Mouse (Mus musculus): Measurements from ENCODE around the gene Zfp513. TPM values are rescaled to one million over a fixed set of nuclear protein-coding genes. Genes with fewer than 3 reads are reported as not detected.

Gene Zfp513
- polyA plus RNA-seq, 1 experiment from 2014 or later, result 5.1 TPM

GRCm38 (mm10) chr5:31162462-31162861 is 39.6 kb downstream of the Zfp513 start:
- peaks cover 89% of the 10 kb centered on the region for H3K36me3 ChIP-seq (ENCODE audit: control insufficient read depth, insufficient read depth, low read length)
- ATAC-seq (replicated peaks; ENCODE audit: low FRiP score, low TSS enrichment, low read depth), result no peak

GRCm38 (mm10) chr5:31154152-31154553 is 48.0 kb downstream of the Zfp513 start, which contains the start of gene Mpv17:
Gene Mpv17, minus strand, starts transcription at chr5:31154251.
- H3K9ac ChIP-seq (ENCODE audit: low read length), result peak within 1 kb of the TSS; percentile 56
- peak within 1 kb of the TSS; percentile 23; the same call in 1 of the 2 replicates for H3K27ac ChIP-seq (ENCODE audit: low read depth)
- H3K4me3 ChIP-seq (ENCODE audit: low read depth, low read length), result peak within 1 kb of the TSS; percentile 74
- no peaks in the 10 kb centered on the region; the same call in 1 of the 2 replicates for H3K4me1 ChIP-seq (replicated peaks; ENCODE audit: control insufficient read depth, insufficient read depth, low read length)
- no peaks in the 10 kb centered on the region for H3K27me3 ChIP-seq (replicated peaks; ENCODE audit: control insufficient read depth, insufficient read depth, low read length)
- peaks cover 39% of the 10 kb centered on the region for H3K36me3 ChIP-seq (ENCODE audit: control insufficient read depth, insufficient read depth, low read length)
- 1% methylated on average over 19 of the region's 19 CpGs for WGBS
- no peaks in the 10 kb centered on the region for H3K9me3 ChIP-seq (ENCODE audit: control insufficient read depth, low read length)
- H3K4me2 ChIP-seq (ENCODE audit: low read length), result peak within 1 kb of the TSS; percentile 96
- peak; percentile 87 for DNase-seq (ENCODE audit: low spot score)
- ATAC-seq (replicated peaks; ENCODE audit: low FRiP score, low TSS enrichment, low read depth), result peak; percentile 94

More at GRCm38 (mm10) chr5:31162462-31162861, 39.6 kb downstream of the Zfp513 start:
- no peaks in the 10 kb centered on the region for H3K27me3 ChIP-seq (replicated peaks; ENCODE audit: control insufficient read depth, insufficient read depth, low read length)
- no peaks in the 10 kb centered on the region for H3K4me1 ChIP-seq (replicated peaks; ENCODE audit: control insufficient read depth, insufficient read depth, low read length)
- H3K27ac ChIP-seq (ENCODE audit: low read depth), result no peak overlapping the region
- H3K9me3 ChIP-seq (ENCODE audit: control insufficient read depth, low read length), result no peaks in the 10 kb centered on the region
- H3K4me3 ChIP-seq (ENCODE audit: low read depth, low read length), result no peak overlapping the region
- H3K9ac ChIP-seq (ENCODE audit: low read length), result no peak overlapping the region
- H3K4me2 ChIP-seq (ENCODE audit: low read length), result no peak overlapping the region
- no peak for DNase-seq (ENCODE audit: low spot score)

- peak; percentile 13 for ATAC-seq (replicated peaks; ENCODE audit: low FRiP score, low TSS enrichment, low read depth)
- DNase-seq (ENCODE audit: low spot score), result no peak
- 28% methylated on average over 6 of the region's 6 CpGs for WGBS
- Histone ChIP-seq H3K4me2 (ENCODE audit: low read length) (peak overlapping the region; percentile 96), H3K4me3 (ENCODE audit: low read depth, low read length) (peak overlapping the region; percentile 74), H3K9me3 (ENCODE audit: control insufficient read depth, low read length) (no peaks in the 10 kb centered on the region), H3K27ac (ENCODE audit: low read depth) (peak overlapping the region; percentile 23; the same call in 1 of the 2 replicates), H3K4me1 (replicated peaks; ENCODE audit: control insufficient read depth, insufficient read depth, low read length) (no peaks in the 10 kb centered on the region; the same call in 1 of the 2 replicates), H3K27me3 (replicated peaks; ENCODE audit: control insufficient read depth, insufficient read depth, low read length) (no peaks in the 10 kb centered on the region), H3K9ac (ENCODE audit: low read length) (peak overlapping the region; percentile 56), H3K36me3 (ENCODE audit: control insufficient read depth, insufficient read depth, low read length) (peaks cover 34% of the 10 kb centered on the region)
These were observed 48.5 kb downstream of the Zfp513 start for GRCm38 (mm10) chr5:31153516-31154151.

- Histone ChIP-seq H3K27ac (ENCODE audit: low read depth) (no peak overlapping the region), H3K4me1 (replicated peaks; ENCODE audit: control insufficient read depth, insufficient read depth, low read length) (no peaks in the 10 kb centered on the region; the same call in 1 of the 2 replicates), H3K9me3 (ENCODE audit: control insufficient read depth, low read length) (no peaks in the 10 kb centered on the region), H3K4me2 (ENCODE audit: low read length) (no peak overlapping the region), H3K4me3 (ENCODE audit: low read depth, low read length) (no peak overlapping the region), H3K9ac (ENCODE audit: low read length) (no peak overlapping the region), H3K27me3 (replicated peaks; ENCODE audit: control insufficient read depth, insufficient read depth, low read length) (no peaks in the 10 kb centered on the region), H3K36me3 (ENCODE audit: control insufficient read depth, insufficient read depth, low read length) (peaks cover 18% of the 10 kb centered on the region)
- DNase-seq (ENCODE audit: low spot score), result no peak
- ATAC-seq (replicated peaks; ENCODE audit: low FRiP score, low TSS enrichment, low read depth), result no peak
- 81% methylated on average over 3 of the region's 3 CpGs for WGBS
These were observed 50.4 kb downstream of the Zfp513 start for GRCm38 (mm10) chr5:31151746-31152145.

- no peak for ATAC-seq (replicated peaks; ENCODE audit: low FRiP score, low TSS enrichment, low read depth)
- WGBS, result 82% methylated on average over 4 of the region's 4 CpGs
These were observed 52.3 kb downstream of the Zfp513 start for GRCm38 (mm10) chr5:31149781-31150180.

More at GRCm38 (mm10) chr5:31149781-31150180, 52.3 kb downstream of the Zfp513 start:
- H3K27ac ChIP-seq (ENCODE audit: low read depth), result no peak overlapping the region
- H3K4me3 ChIP-seq (ENCODE audit: low read depth, low read length), result no peak overlapping the region
- H3K4me2 ChIP-seq (ENCODE audit: low read length), result no peak overlapping the region
- no peaks in the 10 kb centered on the region for H3K9me3 ChIP-seq (ENCODE audit: control insufficient read depth, low read length)
- no peak for DNase-seq (ENCODE audit: low spot score)
- peaks cover 11% of the 10 kb centered on the region; the same call in 1 of the 2 replicates for H3K36me3 ChIP-seq (ENCODE audit: control insufficient read depth, insufficient read depth, low read length)
- no peak overlapping the region for H3K9ac ChIP-seq (ENCODE audit: low read length)
- H3K27me3 ChIP-seq (replicated peaks; ENCODE audit: control insufficient read depth, insufficient read depth, low read length), result no peaks in the 10 kb centered on the region
- H3K4me1 ChIP-seq (replicated peaks; ENCODE audit: control insufficient read depth, insufficient read depth, low read length), result no peaks in the 10 kb centered on the region; the same call in 1 of the 2 replicates

Other genes starting within 250 kb of the Zfp513 start
- gene Preb, start 241.9 kb downstream of the Zfp513 start, polyA plus RNA-seq (2014; fragmentation: Nextera tagmentation; extraction: Ambion mirVana), result 110 and 119 TPM in 2 replicates
- gene Tcf23, start 233.6 kb downstream of the Zfp513 start, polyA plus RNA-seq (2014; fragmentation: Nextera tagmentation; extraction: Ambion mirVana), result 0.42 and 0.68 TPM in 2 replicates
- 170 and 178 TPM in 2 replicates for gene Atraid, start 154.0 kb downstream of the Zfp513 start, polyA plus RNA-seq (2014; fragmentation: Nextera tagmentation; extraction: Ambion mirVana)
- 12.2 and 12.3 TPM in 2 replicates for gene Slc5a6, start 153.4 kb downstream of the Zfp513 start, polyA plus RNA-seq (2014; fragmentation: Nextera tagmentation; extraction: Ambion mirVana)
- 31.2 and 32.4 TPM in 2 replicates for gene Cad, start 147.5 kb downstream of the Zfp513 start, polyA plus RNA-seq (2014; fragmentation: Nextera tagmentation; extraction: Ambion mirVana)
- not detected in 2 replicates for gene Dnajc5g, start 96.0 kb downstream of the Zfp513 start, polyA plus RNA-seq (2014; fragmentation: Nextera tagmentation; extraction: Ambion mirVana)
- 0.20 and 0.23 TPM in 2 replicates for gene Slc30a3, start 94.1 kb downstream of the Zfp513 start, polyA plus RNA-seq (2014; fragmentation: Nextera tagmentation; extraction: Ambion mirVana)
- gene Trim54, start 85.6 kb downstream of the Zfp513 start, polyA plus RNA-seq (2014; fragmentation: Nextera tagmentation; extraction: Ambion mirVana), result not detected in 2 replicates
- gene Ucn, start 63.5 kb downstream of the Zfp513 start, polyA plus RNA-seq (2014; fragmentation: Nextera tagmentation; extraction: Ambion mirVana), result not detected in 2 replicates
- gene Mpv17, start 48.1 kb downstream of the Zfp513 start, polyA plus RNA-seq (2014; fragmentation: Nextera tagmentation; extraction: Ambion mirVana), result 62.2 and 72.5 TPM in 2 replicates
- gene Gm29609, start 22.4 kb downstream of the Zfp513 start, polyA plus RNA-seq (2014; fragmentation: Nextera tagmentation; extraction: Ambion mirVana), result 1.3 TPM in 2 replicates
- gene Gtf3c2, start 22.2 kb downstream of the Zfp513 start, polyA plus RNA-seq (2014; fragmentation: Nextera tagmentation; extraction: Ambion mirVana), result 70.3 and 74.9 TPM in 2 replicates
- 127 and 134 TPM in 2 replicates for gene Snx17, start 9.1 kb downstream of the Zfp513 start, polyA plus RNA-seq (2014; fragmentation: Nextera tagmentation; extraction: Ambion mirVana)
- gene Eif2b4, start 8.9 kb downstream of the Zfp513 start, polyA plus RNA-seq (2014; fragmentation: Nextera tagmentation; extraction: Ambion mirVana), result 63.6 and 65.0 TPM in 2 replicates
- 139 and 145 TPM in 2 replicates for gene Ppm1g, start 18.4 kb upstream of the Zfp513 start, polyA plus RNA-seq (2014; fragmentation: Nextera tagmentation; extraction: Ambion mirVana)
- gene Nrbp1, start 38.6 kb upstream of the Zfp513 start, polyA plus RNA-seq (2014; fragmentation: Nextera tagmentation; extraction: Ambion mirVana), result 138 and 158 TPM in 2 replicates
- gene Gm9970, start 38.9 kb upstream of the Zfp513 start, polyA plus RNA-seq (2014; fragmentation: Nextera tagmentation; extraction: Ambion mirVana), result 0.48 and 0.60 TPM in 2 replicates
- gene Krtcap3, start 49.4 kb upstream of the Zfp513 start, polyA plus RNA-seq (2014; fragmentation: Nextera tagmentation; extraction: Ambion mirVana), result 59.4 and 71.9 TPM in 2 replicates
- 29.5 and 30.6 TPM in 2 replicates for gene Ift172, start 88.8 kb upstream of the Zfp513 start, polyA plus RNA-seq (2014; fragmentation: Nextera tagmentation; extraction: Ambion mirVana)
- 39.9 and 41.9 TPM in 2 replicates for gene Fndc4, start 93.8 kb upstream of the Zfp513 start, polyA plus RNA-seq (2014; fragmentation: Nextera tagmentation; extraction: Ambion mirVana)
- gene Gckr, start 95.1 kb upstream of the Zfp513 start, polyA plus RNA-seq (2014; fragmentation: Nextera tagmentation; extraction: Ambion mirVana), result 0.42 and 0.60 TPM in 2 replicates